Mouse (Mus musculus) gastrocnemius, postnatal 36 days (tissue): ENCODE data around the gene D130052B06Rik. TPM values are rescaled to one million over a fixed set of nuclear protein-coding genes. Genes with fewer than 3 reads are reported as not detected.

ENCODE experiments used
- DNase-seq, 2 experiments: peaks; one replicate each; pipeline ENCODE4 v3.0.0; 2022
- intact Hi-C: fragments of 180-260 bp; cut with DNase I; formaldehyde crosslinking; loops from one replicate; pipeline ENCODE4 v1.15.1; 2025
- total RNA-seq, 2 experiments: library from RNA; stranded (reverse); gene quantifications; 2 replicates each; pipeline ENCODE4 v1.2.3; 2021

Gene D130052B06Rik
- total RNA-seq, 2 experiments from 2014 or later: not detected

- intact Hi-C loops: no loop called here
- DNase-seq: no peak
These were observed 61.2 kb downstream of the D130052B06Rik start for GRCm38 (mm10) chr11:33660016-33660913.

- DNase-seq: no peak
- intact Hi-C loops: no loop called here
These were observed 64.5 kb downstream of the D130052B06Rik start for GRCm38 (mm10) chr11:33663599-33663998.

GRCm38 (mm10) chr11:33668376-33668775, 69.3 kb downstream of the D130052B06Rik start:
- intact Hi-C loops: no loop called here
- no peak for DNase-seq

DNA sequence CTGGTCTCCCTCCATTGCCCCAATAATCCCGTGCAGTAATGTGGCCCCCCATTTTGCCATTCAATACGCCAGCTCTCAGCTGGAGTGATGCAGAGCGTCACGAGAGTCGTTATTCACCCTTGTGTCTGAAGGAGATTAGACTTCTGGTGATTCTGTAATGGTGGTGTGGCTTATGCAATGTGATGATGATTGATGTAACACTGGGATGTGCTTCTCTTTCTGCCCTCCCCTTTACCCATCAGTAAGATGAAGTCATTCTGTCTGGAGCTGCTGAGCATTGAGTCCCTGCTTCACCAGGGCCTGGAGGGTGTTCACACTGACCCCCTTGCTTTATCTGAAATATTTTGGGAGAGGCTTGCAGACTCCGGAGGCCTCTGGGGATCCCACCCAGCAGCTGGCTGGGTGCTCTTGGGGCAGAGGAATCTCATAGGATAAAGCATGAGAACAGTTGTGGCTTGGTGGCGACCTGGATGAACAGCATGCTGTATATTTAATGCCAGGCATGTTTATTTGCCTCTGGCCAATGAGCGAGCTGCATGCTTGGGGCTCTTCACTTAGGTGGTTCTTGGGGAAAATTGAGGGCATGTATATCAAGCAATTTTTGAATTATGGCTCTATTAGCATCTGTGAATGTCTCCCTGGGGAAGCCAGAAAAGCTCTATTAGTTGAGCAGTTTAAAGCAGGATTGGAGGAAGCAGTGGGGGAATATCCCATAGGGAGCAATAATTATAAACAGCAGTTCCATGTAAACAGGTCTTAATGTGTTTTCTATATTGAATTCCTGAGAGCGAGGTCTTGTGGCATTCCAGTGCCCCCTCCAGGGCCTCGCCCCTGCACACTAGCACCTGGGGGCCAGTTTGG, 71.2 kb downstream of the D130052B06Rik start:
- intact Hi-C loops: no loop called here
- DNase-seq: no peak

Other genes starting within 250 kb of the D130052B06Rik start
- gene Ranbp17, start 85.6 kb upstream of the D130052B06Rik start, total RNA-seq: under 1 TPM; 0.46 to 0.62 TPM
- not detected for gene Gabrp, start 20.3 kb upstream of the D130052B06Rik start, total RNA-seq